ENCODE assay signal across 16 mouse cellular contexts in the genomic region with DNA sequence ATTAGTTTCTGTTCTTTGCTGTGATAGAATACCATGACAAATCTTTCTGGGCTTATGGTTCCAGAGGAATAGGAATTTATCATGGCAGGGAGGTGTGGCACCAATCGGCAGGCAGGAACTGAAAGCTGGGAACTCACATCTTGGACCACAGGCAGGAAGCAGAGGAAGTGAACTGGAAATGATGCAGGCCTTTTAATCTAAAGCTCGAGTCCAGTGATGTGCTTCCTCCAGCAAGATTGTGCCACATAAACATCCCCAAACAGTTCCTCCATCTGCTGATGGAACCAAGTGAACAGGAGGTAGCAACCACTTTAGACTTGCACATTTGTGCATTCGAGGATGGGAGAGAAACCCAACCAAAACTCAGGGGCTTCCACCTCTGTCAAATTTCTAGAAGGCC. TPM values are rescaled to one million over a fixed set of nuclear protein-coding genes. Genes with fewer than 3 reads are reported as not detected.
DNase-seq lines count a peak whose midpoint lies in the region; ATAC-seq and TF ChIP-seq lines count a peak whose summit lies in the region.
"Had no signal": no experiment of that assay in that cellular context is flagged by ENCODE, and none has a peak within 500 bp of the region (broad histone marks: within the 10 kb centered on the region; RNA-seq: fewer than 3 reads in every experiment).

No protein-coding gene starts in this region.

- H3K4me1 ChIP-seq in heart, embryonic 13.5 days = peaks cover 12% of the 10 kb centered on the region
- peaks cover 3% of the 10 kb centered on the region for H3K4me1 ChIP-seq in bone marrow, adult 2 months (ENCODE audit: control insufficient read depth, insufficient read depth, low read length)
- H3K4me1 ChIP-seq in forebrain, embryonic 14.5 days (ENCODE audit: control insufficient read depth, insufficient read depth, low read length) = no peaks in the 10 kb centered on the region
- H3K4me1 ChIP-seq in midbrain, embryonic 15.5 days = no peaks in the 10 kb centered on the region
- no peaks in the 10 kb centered on the region for H3K4me1 ChIP-seq in midbrain, embryonic 13.5 days (replicated peaks)
- H3K4me1 ChIP-seq: embryonic facial prominence, embryonic 15.5 days; hindbrain, embryonic 10.5 days; neural tube, embryonic 12.5 days had no signal

- WGBS in heart, embryonic 13.5 days = 53% methylated on average over 3 of the region's 3 CpGs
- 4% methylated on average over 3 of the region's 3 CpGs for WGBS in bone marrow, adult 2 months
- 0% methylated on average over 3 of the region's 3 CpGs for WGBS in macrophage (ENCODE audit: missing documents)
- 70% methylated on average over 3 of the region's 3 CpGs for WGBS in forebrain, embryonic 14.5 days
- WGBS in midbrain, embryonic 15.5 days = 70% methylated on average over 3 of the region's 3 CpGs
- WGBS in midbrain, embryonic 13.5 days = 76% methylated on average over 3 of the region's 3 CpGs

- ATAC-seq in heart, embryonic 13.5 days (ENCODE audit: extremely low read depth, insufficient number of reproducible peaks, low FRiP score, low TSS enrichment) = no peak
- ATAC-seq in inflammation-experienced regulatory T-cells, adult 6 months = peak; percentile 60
- ATAC-seq in forebrain, embryonic 14.5 days = no peak
- no peak for ATAC-seq in midbrain, embryonic 15.5 days (replicated peaks)
- no peak for ATAC-seq in midbrain, embryonic 13.5 days

- no peak overlapping the region for H3K9ac ChIP-seq in heart, embryonic 13.5 days
- H3K9ac ChIP-seq in forebrain, embryonic 14.5 days (ENCODE audit: low read length) = no peak overlapping the region
- no peak overlapping the region for H3K9ac ChIP-seq in midbrain, embryonic 15.5 days
- no peak overlapping the region for H3K9ac ChIP-seq in midbrain, embryonic 13.5 days (replicated peaks)
- H3K9ac ChIP-seq: embryonic facial prominence, embryonic 15.5 days; limb, embryonic 13.5 days; neural tube, embryonic 12.5 days had no signal

- no peaks in the 10 kb centered on the region for H3K9me3 ChIP-seq in heart, embryonic 13.5 days
- H3K9me3 ChIP-seq in forebrain, embryonic 14.5 days (replicated peaks; ENCODE audit: control insufficient read depth, low read length) = no peaks in the 10 kb centered on the region
- no peaks in the 10 kb centered on the region for H3K9me3 ChIP-seq in midbrain, embryonic 15.5 days
- H3K9me3 ChIP-seq in midbrain, embryonic 13.5 days = no peaks in the 10 kb centered on the region
- H3K9me3 ChIP-seq: embryonic facial prominence, embryonic 15.5 days; hindbrain, embryonic 10.5 days; limb, embryonic 13.5 days; neural tube, embryonic 12.5 days had no signal

- H3K4me2 ChIP-seq in heart, embryonic 13.5 days = no peak overlapping the region
- H3K4me2 ChIP-seq in forebrain, embryonic 14.5 days (ENCODE audit: low read length) = no peak overlapping the region
- H3K4me2 ChIP-seq in midbrain, embryonic 15.5 days = no peak overlapping the region
- no peak overlapping the region for H3K4me2 ChIP-seq in midbrain, embryonic 13.5 days (replicated peaks)
- H3K4me2 ChIP-seq: embryonic facial prominence, embryonic 15.5 days; limb, embryonic 13.5 days; midbrain, embryonic 11.5 days; neural tube, embryonic 12.5 days had no signal

- H3K27me3 ChIP-seq in heart, embryonic 13.5 days (replicated peaks) = no peaks in the 10 kb centered on the region
- no peaks in the 10 kb centered on the region for H3K27me3 ChIP-seq in forebrain, embryonic 14.5 days (replicated peaks; ENCODE audit: control insufficient read depth, insufficient read depth, low read length)
- H3K27me3 ChIP-seq in midbrain, embryonic 15.5 days (replicated peaks) = no peaks in the 10 kb centered on the region
- no peaks in the 10 kb centered on the region for H3K27me3 ChIP-seq in midbrain, embryonic 13.5 days
- H3K27me3 ChIP-seq: embryonic facial prominence, embryonic 15.5 days; limb, embryonic 13.5 days; neural tube, embryonic 12.5 days had no signal

- TF ChIP-seq CTCF in bone marrow, adult 2 months (IDR thresholded peaks at IDR 0.05; ENCODE audit: control insufficient read depth, insufficient read depth, low read length) = no peak

- peaks cover 77% of the 10 kb centered on the region for H3K79me2 ChIP-seq in macrophage (ENCODE audit: inconsistent target)

- no peak for DNase-seq in heart, postnatal 4 days
- no peak for DNase-seq in forebrain, embryonic 14.5 days (ENCODE audit: low spot score)
- DNase-seq: cerebellum, postnatal 36 days; kidney, adult 9 months; thymus, postnatal 36 days had no signal

- TF ChIP-seq POLR2A in bone marrow, adult 2 months (IDR thresholded peaks at IDR 0.05; ENCODE audit: borderline replicate concordance, control insufficient read depth, low read depth, low read length) = no peak

- no peak overlapping the region for H3K4me3 ChIP-seq in heart, embryonic 13.5 days
- no peak overlapping the region for H3K4me3 ChIP-seq in bone marrow, adult 2 months (replicated peaks; ENCODE audit: control insufficient read depth, low read depth, low read length)
- H3K4me3 ChIP-seq in macrophage (ENCODE audit: inconsistent target) = no peak overlapping the region
- H3K4me3 ChIP-seq in forebrain, embryonic 14.5 days (ENCODE audit: low read depth, low read length) = no peak overlapping the region
- no peak overlapping the region for H3K4me3 ChIP-seq in midbrain, embryonic 15.5 days
- no peak overlapping the region for H3K4me3 ChIP-seq in midbrain, embryonic 13.5 days (replicated peaks)
- H3K4me3 ChIP-seq: embryonic facial prominence, embryonic 15.5 days; hindbrain, embryonic 10.5 days; limb, embryonic 13.5 days; neural tube, embryonic 12.5 days had no signal

- H3K27ac ChIP-seq in heart, embryonic 13.5 days (replicated peaks) = peak overlapping the region; percentile 13; the same call in 1 of the 2 replicates
- H3K27ac ChIP-seq in bone marrow, adult 2 months (ENCODE audit: control insufficient read depth, insufficient read depth, low read depth, low read length, poor library complexity) = peak overlapping the region; percentile 26; the same call in 1 of the 2 replicates
- peak overlapping the region; percentile 79 for H3K27ac ChIP-seq in macrophage
- H3K27ac ChIP-seq in forebrain, embryonic 14.5 days (ENCODE audit: low read depth, low read length) = no peak overlapping the region
- no peak overlapping the region for H3K27ac ChIP-seq in midbrain, embryonic 15.5 days
- no peak overlapping the region for H3K27ac ChIP-seq in midbrain, embryonic 13.5 days
- H3K27ac ChIP-seq: embryonic facial prominence, embryonic 15.5 days; hindbrain, embryonic 10.5 days; limb, embryonic 13.5 days; neural tube, embryonic 12.5 days had no signal

- peaks cover 23% of the 10 kb centered on the region for H3K36me3 ChIP-seq in heart, embryonic 13.5 days
- H3K36me3 ChIP-seq in macrophage (ENCODE audit: inconsistent target) = no peaks in the 10 kb centered on the region
- H3K36me3 ChIP-seq in forebrain, embryonic 14.5 days (ENCODE audit: control insufficient read depth, insufficient read depth, low read length) = no peaks in the 10 kb centered on the region
- no peaks in the 10 kb centered on the region for H3K36me3 ChIP-seq in midbrain, embryonic 15.5 days (replicated peaks)
- H3K36me3 ChIP-seq in midbrain, embryonic 13.5 days = peaks cover 3% of the 10 kb centered on the region; the same call in 1 of the 2 replicates

RNA-seq across cellular contexts. Expression of gene Klhl5, which starts 12.6 kb away (rescaled TPM):
- 12.3 and 14.1 TPM in 2 replicates for polyA plus RNA-seq in heart, embryonic 13.5 days (2015; fragmentation: Nextera tagmentation; extraction: Ambion mirVana)
- total RNA-seq in heart, postnatal 4 days (2021) = 10 to 100 TPM; 21.5 to 22.8 TPM
- 6.9 and 14.9 TPM in 2 replicates for polyA plus RNA-seq in bone marrow, adult 2 months (2011; ENCODE audit: insufficient read depth, insufficient read length, low replicate concordance, missing spikeins)
- 1 to 10 TPM; 4.0 to 9.7 (median 9.1) TPM for polyA plus RNA-seq in inflammation-experienced regulatory T-cells, adult 6 months (2017; shearing (Covaris generic))
- 10 to 100 TPM; 14.5 to 76.4 (median 50.6) TPM for total RNA-seq in macrophage (2018; cell fraction: chromatin; rRNA removed)
- total RNA-seq in macrophage (2018; cell fraction: cytosol; rRNA removed) = 10 to 100 TPM; 31.2 to 51.8 (median 43.9) TPM
- total RNA-seq in macrophage (2018; cell fraction: nucleus; rRNA removed) = 10 to 100 TPM; 25.5 to 93.7 (median 52.4) TPM
- 40.6 to 51.7 TPM (median 46.4 TPM) in 3 replicates for polyA plus RNA-seq in macrophage (2018)
- polyA plus RNA-seq in forebrain, embryonic 14.5 days (2014; fragmentation: Nextera tagmentation; extraction: Ambion mirVana) = 42.3 and 47.0 TPM in 2 replicates
- 51.9 and 53.0 TPM in 2 replicates for polyA plus RNA-seq in midbrain, embryonic 15.5 days (2015; fragmentation: Nextera tagmentation; extraction: Ambion mirVana)
- 42.3 and 46.7 TPM in 2 replicates for polyA plus RNA-seq in midbrain, embryonic 13.5 days (2015; fragmentation: Nextera tagmentation; extraction: Ambion mirVana)

RNA-seq across cellular contexts. Expression of gene Tmem156, which starts 28.0 kb away (rescaled TPM):
- polyA plus RNA-seq in heart, embryonic 13.5 days (2015; fragmentation: Nextera tagmentation; extraction: Ambion mirVana) = 0.19 TPM in 1 of 2 replicates, not detected in the other
- under 1 TPM; 0.19 to 0.20 TPM for total RNA-seq in heart, postnatal 4 days (2021)
- polyA plus RNA-seq in bone marrow, adult 2 months (2011; ENCODE audit: insufficient read depth, insufficient read length, low replicate concordance, missing spikeins) = 3.3 and 8.5 TPM in 2 replicates
- polyA plus RNA-seq in inflammation-experienced regulatory T-cells, adult 6 months (2017; shearing (Covaris generic)) = 10 to 100 TPM; 18.8 to 23.0 (median 21.0) TPM
- total RNA-seq in macrophage (2018; cell fraction: chromatin; rRNA removed) = 10 to 100 TPM in 10 of 26 experiments, 1 to 10 TPM in 11, under 1 TPM in 3, not detected in 2; 0.78 to 15.8 (median 7.0) TPM
- 1 to 10 TPM; 1.7 to 6.5 (median 4.8) TPM for total RNA-seq in macrophage (2018; cell fraction: cytosol; rRNA removed)
- total RNA-seq in macrophage (2018; cell fraction: nucleus; rRNA removed) = 10 to 100 TPM in 11 of 26 experiments, 1 to 10 TPM in 15; 1.8 to 18.2 (median 8.0) TPM
- 2.7 to 3.9 TPM (median 3.8 TPM) in 3 replicates for polyA plus RNA-seq in macrophage (2018)
- polyA plus RNA-seq in forebrain, embryonic 14.5 days (2014; fragmentation: Nextera tagmentation; extraction: Ambion mirVana) = 0.10 and 0.22 TPM in 2 replicates
- 0.11 and 0.22 TPM in 2 replicates for polyA plus RNA-seq in midbrain, embryonic 15.5 days (2015; fragmentation: Nextera tagmentation; extraction: Ambion mirVana)
- not detected in 2 replicates for polyA plus RNA-seq in midbrain, embryonic 13.5 days (2015; fragmentation: Nextera tagmentation; extraction: Ambion mirVana)
- polyA plus RNA-seq: hindbrain, embryonic 10.5 days; midbrain, embryonic 11.5 days had no signal

Comparison
In these comparisons a context has a peak if more than half of its experiments do, and no peak if none do; other contexts are left out.
1. H3K27ac ChIP-seq: peak in heart, embryonic 13.5 days (single experiment), bone marrow, adult 2 months (single experiment) and macrophage (single experiment); none in forebrain, embryonic 14.5 days (single experiment), midbrain, embryonic 15.5 days (single experiment) and midbrain, embryonic 13.5 days (single experiment).